Mouse (Mus musculus): Measurements from ENCODE around the gene Rassf3. TPM values are rescaled to one million over a fixed set of nuclear protein-coding genes. Genes with fewer than 3 reads are reported as not detected.

The Rassf3 gene
- polyA plus RNA-seq, 1 experiment = 15.5 TPM

GRCm38 (mm10) chr10:121467792-121468191 lies 8.4 kb downstream of the Rassf3 start:
- H3K27me3 ChIP-seq (ENCODE audit: control insufficient read depth, insufficient read depth, low read length) = no peaks in the 10 kb centered on the region
- no peak for TF ChIP-seq CTCF (IDR thresholded peaks at IDR 0.05; ENCODE audit: borderline replicate concordance, control insufficient read depth, extremely low read depth, insufficient read depth, low read length, poor library complexity)
- no peak for TF ChIP-seq POLR2A (IDR thresholded peaks at IDR 0.05; ENCODE audit: control insufficient read depth, extremely low read depth, insufficient read depth, low read length, poor library complexity)
- peaks cover 7% of the 10 kb centered on the region for H3K4me1 ChIP-seq (replicated peaks; ENCODE audit: control insufficient read depth, insufficient read depth, low read length)
- no peak overlapping the region for H3K27ac ChIP-seq (ENCODE audit: control insufficient read depth, insufficient read depth, low read length)
- 91% methylated on average over 8 of the region's 8 CpGs for WGBS
- no peak overlapping the region for H3K4me3 ChIP-seq (ENCODE audit: control insufficient read depth, insufficient read depth, low read length)
- no peak for DNase-seq
- H3K36me3 ChIP-seq (ENCODE audit: control insufficient read depth, insufficient read depth, low read length) = no peaks in the 10 kb centered on the region

- H3K4me3 ChIP-seq (ENCODE audit: control insufficient read depth, insufficient read depth, low read length) = no peak overlapping the region
- no peaks in the 10 kb centered on the region for H3K27me3 ChIP-seq (ENCODE audit: control insufficient read depth, insufficient read depth, low read length)
- no peak for DNase-seq
- 92% methylated on average over 13 of the region's 13 CpGs for WGBS
- TF ChIP-seq POLR2A (IDR thresholded peaks at IDR 0.05; ENCODE audit: control insufficient read depth, extremely low read depth, insufficient read depth, low read length, poor library complexity) = no peak
- TF ChIP-seq CTCF (IDR thresholded peaks at IDR 0.05; ENCODE audit: borderline replicate concordance, control insufficient read depth, extremely low read depth, insufficient read depth, low read length, poor library complexity) = no peak
- no peaks in the 10 kb centered on the region for H3K36me3 ChIP-seq (ENCODE audit: control insufficient read depth, insufficient read depth, low read length)
- H3K4me1 ChIP-seq (replicated peaks; ENCODE audit: control insufficient read depth, insufficient read depth, low read length) = peaks cover 3% of the 10 kb centered on the region
- no peak overlapping the region for H3K27ac ChIP-seq (ENCODE audit: control insufficient read depth, insufficient read depth, low read length)
Observed at GRCm38 (mm10) chr10:121467016-121467415, 9.1 kb downstream of the Rassf3 start.

- no peak overlapping the region for H3K27ac ChIP-seq (ENCODE audit: control insufficient read depth, insufficient read depth, low read length)
- no peak for DNase-seq
- H3K4me3 ChIP-seq (ENCODE audit: control insufficient read depth, insufficient read depth, low read length) = no peak overlapping the region
- TF ChIP-seq POLR2A (IDR thresholded peaks at IDR 0.05; ENCODE audit: control insufficient read depth, extremely low read depth, insufficient read depth, low read length, poor library complexity) (no peak), CTCF (IDR thresholded peaks at IDR 0.05; ENCODE audit: borderline replicate concordance, control insufficient read depth, extremely low read depth, insufficient read depth, low read length, poor library complexity) (no peak)
- no peaks in the 10 kb centered on the region for H3K27me3 ChIP-seq (ENCODE audit: control insufficient read depth, insufficient read depth, low read length)
- 87% methylated on average over 5 of the region's 5 CpGs for WGBS
- no peaks in the 10 kb centered on the region for H3K36me3 ChIP-seq (ENCODE audit: control insufficient read depth, insufficient read depth, low read length)
- 0 out of 2 replicates have a peak, but pooled peaks cover 2% of the 10 kb centered on the region for H3K4me1 ChIP-seq (replicated peaks; ENCODE audit: control insufficient read depth, insufficient read depth, low read length)
Observed at GRCm38 (mm10) chr10:121465033-121465432, 11.1 kb downstream of the Rassf3 start.

GRCm38 (mm10) chr10:121462162-121462881 lies 13.8 kb downstream of the Rassf3 start:
- 0 out of 2 replicates have a peak, but pooled peaks cover 2% of the 10 kb centered on the region for H3K4me1 ChIP-seq (replicated peaks; ENCODE audit: control insufficient read depth, insufficient read depth, low read length)
- DNase-seq = no peak
- no peaks in the 10 kb centered on the region for H3K36me3 ChIP-seq (ENCODE audit: control insufficient read depth, insufficient read depth, low read length)
- TF ChIP-seq POLR2A (IDR thresholded peaks at IDR 0.05; ENCODE audit: control insufficient read depth, extremely low read depth, insufficient read depth, low read length, poor library complexity) = no peak
- no peak for TF ChIP-seq CTCF (IDR thresholded peaks at IDR 0.05; ENCODE audit: borderline replicate concordance, control insufficient read depth, extremely low read depth, insufficient read depth, low read length, poor library complexity)
- no peaks in the 10 kb centered on the region for H3K27me3 ChIP-seq (ENCODE audit: control insufficient read depth, insufficient read depth, low read length)
- 93% methylated on average over 24 of the region's 24 CpGs for WGBS
- no peak overlapping the region for H3K27ac ChIP-seq (ENCODE audit: control insufficient read depth, insufficient read depth, low read length)
- no peak overlapping the region for H3K4me3 ChIP-seq (ENCODE audit: control insufficient read depth, insufficient read depth, low read length)

GRCm38 (mm10) chr10:121461404-121462161 lies 14.6 kb downstream of the Rassf3 start:
- no peaks in the 10 kb centered on the region for H3K36me3 ChIP-seq (ENCODE audit: control insufficient read depth, insufficient read depth, low read length)
- WGBS = 89% methylated on average over 22 of the region's 22 CpGs
- H3K4me3 ChIP-seq (ENCODE audit: control insufficient read depth, insufficient read depth, low read length) = no peak overlapping the region
- H3K27ac ChIP-seq (ENCODE audit: control insufficient read depth, insufficient read depth, low read length) = no peak overlapping the region
- DNase-seq = no peak
- no peaks in the 10 kb centered on the region for H3K27me3 ChIP-seq (ENCODE audit: control insufficient read depth, insufficient read depth, low read length)
- H3K4me1 ChIP-seq (replicated peaks; ENCODE audit: control insufficient read depth, insufficient read depth, low read length) = 0 out of 2 replicates have a peak, but pooled peaks cover 2% of the 10 kb centered on the region
- TF ChIP-seq POLR2A (IDR thresholded peaks at IDR 0.05; ENCODE audit: control insufficient read depth, extremely low read depth, insufficient read depth, low read length, poor library complexity) (no peak), CTCF (IDR thresholded peaks at IDR 0.05; ENCODE audit: borderline replicate concordance, control insufficient read depth, extremely low read depth, insufficient read depth, low read length, poor library complexity) (no peak)

- H3K4me3 ChIP-seq (ENCODE audit: control insufficient read depth, insufficient read depth, low read length) = no peak overlapping the region
- 94% methylated on average over 19 of the region's 19 CpGs for WGBS
- no peak overlapping the region for H3K27ac ChIP-seq (ENCODE audit: control insufficient read depth, insufficient read depth, low read length)
- 0 out of 2 replicates have a peak, but pooled peaks cover 2% of the 10 kb centered on the region for H3K4me1 ChIP-seq (replicated peaks; ENCODE audit: control insufficient read depth, insufficient read depth, low read length)
- H3K36me3 ChIP-seq (ENCODE audit: control insufficient read depth, insufficient read depth, low read length) = no peaks in the 10 kb centered on the region
- DNase-seq = no peak
- no peaks in the 10 kb centered on the region for H3K27me3 ChIP-seq (ENCODE audit: control insufficient read depth, insufficient read depth, low read length)
- TF ChIP-seq CTCF (IDR thresholded peaks at IDR 0.05; ENCODE audit: borderline replicate concordance, control insufficient read depth, extremely low read depth, insufficient read depth, low read length, poor library complexity) (no peak), POLR2A (IDR thresholded peaks at IDR 0.05; ENCODE audit: control insufficient read depth, extremely low read depth, insufficient read depth, low read length, poor library complexity) (no peak)
Observed at GRCm38 (mm10) chr10:121459124-121459853, 16.9 kb downstream of the Rassf3 start.

Data from thymus, adult 2 months (tissue).